Mouse (Mus musculus) olfactory bulb, adult 2 months (tissue): ENCODE measurements around the gene Usp50.

Experiments used
- CTCF ChIP-seq: fragments of 200-500 bp; IDR thresholded peaks from 2 replicates; pipeline ENCODE4 v1.5.1; 2012; ENCODE audit warnings: low read depth, mild to moderate bottlenecking, low read length, moderate library complexity; ENCODE audit not compliant: insufficient read depth
- POLR2A ChIP-seq: fragments of 200-500 bp; IDR thresholded peaks from 2 replicates; pipeline ENCODE4 v1.6.1; 2012; ENCODE audit warnings: mild to moderate bottlenecking, low read depth, low read length, moderate library complexity; ENCODE audit not compliant: insufficient read depth

DNA sequence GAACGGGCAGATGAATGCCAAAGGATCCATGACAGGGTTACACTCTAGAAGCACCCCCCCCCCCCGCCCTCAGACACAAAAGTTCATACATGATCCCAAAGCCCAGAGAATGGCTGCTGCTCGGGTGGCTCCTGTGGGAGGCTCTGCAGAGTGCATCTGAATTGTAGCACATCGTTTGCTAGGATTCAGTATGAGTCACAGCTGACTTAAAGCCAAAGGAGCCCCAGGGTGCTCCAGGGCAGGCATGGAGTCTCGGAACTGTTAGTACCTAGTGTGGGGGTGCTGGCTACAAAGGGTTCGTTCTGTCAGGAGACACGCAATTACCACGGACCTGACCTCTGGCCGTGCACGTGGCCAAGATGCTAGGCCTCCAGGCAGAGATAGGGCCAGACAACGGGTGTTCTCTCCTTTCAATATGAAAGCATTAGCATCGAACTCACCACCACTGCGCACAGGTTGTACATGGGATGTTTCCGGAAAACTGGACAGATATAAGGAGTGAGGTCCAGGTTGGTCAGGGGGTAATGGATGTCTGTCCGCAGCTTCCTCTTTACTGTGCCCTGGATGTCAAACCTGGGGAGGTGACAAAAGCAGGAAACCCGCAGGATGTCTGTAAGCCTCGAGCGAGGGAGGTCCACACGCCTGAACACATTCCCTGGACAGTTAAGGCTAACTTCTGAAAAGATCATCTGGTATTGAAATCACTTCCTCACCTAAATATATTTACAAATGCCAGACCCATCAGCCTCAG is 13.7 kb downstream of the Usp50 start:
- TF ChIP-seq POLR2A, result no peak
- no peak for TF ChIP-seq CTCF
